Mouse (Mus musculus) CD4-positive helper T cell, adult 2 months (primary cell): ENCODE results near the gene Mapk10.
"Not testable (repeated sequence)": the region's sequence is repeated elsewhere in the genome, so short reads cannot be mapped to it uniquely, and the experiment has no call there.

Experiments used
- DNase-seq: peaks from one replicate; pipeline ENCODE4 v3.0.0-alpha.2; 2012; ENCODE audit warnings: low read depth, missing footprints, low spot score

The Mapk10 gene

GRCm38 (mm10) chr5:102872996-102873395, 338.1 kb downstream of the Mapk10 start:
- DNase-seq: not testable (repeated sequence)

GRCm38 (mm10) chr5:102868196-102868595, 342.9 kb downstream of the Mapk10 start:
- no peak for DNase-seq

- DNase-seq: no peak
Observed at GRCm38 (mm10) chr5:102859749-102860148, 351.4 kb downstream of the Mapk10 start.

- no peak for DNase-seq
Observed at GRCm38 (mm10) chr5:102858047-102858446, 353.1 kb downstream of the Mapk10 start.
